Mouse (Mus musculus) MEL (cell line): Measurements from ENCODE around the gene Mlx. TPM values are rescaled to one million over a fixed set of nuclear protein-coding genes. Genes with fewer than 3 reads are reported as not detected.

Experiments
- DNase-seq: peaks from one replicate; pipeline ENCODE4 v3.0.0; 2011; ENCODE audit warnings: low read depth, low spot score
- H3K27ac ChIP-seq: 2 replicates; pipeline ENCODE4 v1.5.1; 2012; ENCODE audit warnings: low read depth, mild to moderate bottlenecking, control low read depth, low read length, moderate library complexity; ENCODE audit not compliant: control insufficient read depth
- H3K27me3 ChIP-seq, 2 experiments: fragments of 150-350 bp in 1 of 2; sonication (generic) in 1 of 2; 2 replicates each; pipeline ENCODE4 v1.6.1; 2012; ENCODE audit warnings: low read length in 2 of 2, mild to moderate bottlenecking in 2 of 2, improper control_type of control experiment in 1 of 2, moderate library complexity in 1 of 2; ENCODE audit not compliant: insufficient read depth in 2 of 2, control insufficient read depth in 1 of 2
- H3K36me3 ChIP-seq, 2 experiments: 2 replicates each; pipeline ENCODE4 v1.6.1; 2012 to 2014; ENCODE audit warnings: low read length in 2 of 2, improper control_type of control experiment in 1 of 2, inconsistent platforms in 1 of 2, mild to moderate bottlenecking in 1 of 2; ENCODE audit not compliant: insufficient read depth in 2 of 2, control insufficient read depth in 1 of 2
- H3K4me1 ChIP-seq, 2 experiments: fragments of 150-350 bp in 1 of 2; sonication (generic) in 1 of 2; 2 replicates each; pipeline ENCODE4 v1.6.1; 2012; ENCODE audit warnings: low read length in 2 of 2, improper control_type of control experiment in 1 of 2, mild to moderate bottlenecking in 1 of 2; ENCODE audit not compliant: insufficient read depth in 2 of 2, control insufficient read depth in 1 of 2
- H3K4me3 ChIP-seq, 2 experiments: fragments of 150-350 bp in 1 of 2; sonication (generic) in 1 of 2; 2 replicates each; pipeline ENCODE4 v1.5.1; 2012; ENCODE audit warnings: low read depth in 2 of 2, low read length in 2 of 2, mild to moderate bottlenecking in 2 of 2, moderate library complexity in 2 of 2, control low read depth in 1 of 2, improper control_type of control experiment in 1 of 2; ENCODE audit not compliant: control insufficient read depth in 1 of 2, insufficient read depth in 1 of 2
- H3K79me2 ChIP-seq: 2 replicates; pipeline ENCODE4 v1.6.1; 2012; ENCODE audit warnings: mild to moderate bottlenecking, low read length, moderate library complexity; ENCODE audit not compliant: control insufficient read depth, poor library complexity, insufficient read depth
- H3K9ac ChIP-seq: 2 replicates; pipeline ENCODE4 v1.6.1; 2012; ENCODE audit warnings: low read depth, mild to moderate bottlenecking, control low read depth, low read length, moderate library complexity; ENCODE audit not compliant: control insufficient read depth, poor library complexity, severe bottlenecking
- H3K9me3 ChIP-seq: fragments of 150-350 bp; sonication (generic); replicated peaks from 2 replicates; pipeline ENCODE4 v1.6.1; 2012; ENCODE audit warnings: mild to moderate bottlenecking, low read length, improper control_type of control experiment, moderate library complexity; ENCODE audit not compliant: insufficient read depth
- BHLHE40 ChIP-seq: IDR thresholded peaks from 2 replicates; pipeline ENCODE4 v1.6.1; 2012; ENCODE audit warnings: low read depth, mild to moderate bottlenecking, inconsistent platforms, low read length, improper control_type of control experiment, borderline replicate concordance
- CHD1 ChIP-seq: IDR thresholded peaks from 2 replicates; pipeline ENCODE4 v1.6.1; 2012; ENCODE audit warnings: low read depth, mild to moderate bottlenecking, inconsistent platforms, low read length, improper control_type of control experiment
- CHD2 ChIP-seq: IDR thresholded peaks from 2 replicates; pipeline ENCODE4 v1.6.1; 2011; ENCODE audit warnings: low read length, improper control_type of control experiment
- CTCF ChIP-seq, 3 experiments: IDR thresholded peaks in 2 of 3; conservative IDR thresholded peaks in 1 of 3; 2 replicates each; pipeline ENCODE4 v1.5.1; 2011 to 2012; ENCODE audit warnings: low read length in 3 of 3, low read depth in 2 of 3, mild to moderate bottlenecking in 2 of 3, improper control_type of control experiment in 1 of 3, inconsistent platforms in 1 of 3, mixed read lengths in 1 of 3, moderate library complexity in 1 of 3; ENCODE audit not compliant: control insufficient read depth in 1 of 3, insufficient read depth in 1 of 3, poor library complexity in 1 of 3, severe bottlenecking in 1 of 3
- EP300 ChIP-seq, 2 experiments: IDR thresholded peaks; 2 replicates each; pipeline ENCODE4 v1.6.1; 2011; ENCODE audit warnings: improper control_type of control experiment in 2 of 2, low read length in 2 of 2, low read depth in 1 of 2, mild to moderate bottlenecking in 1 of 2
- ETS1 ChIP-seq: IDR thresholded peaks from 2 replicates; pipeline ENCODE4 v1.6.1; 2012; ENCODE audit warnings: low read depth, mild to moderate bottlenecking, inconsistent platforms, low read length, improper control_type of control experiment, moderate library complexity
- GABPA ChIP-seq: IDR thresholded peaks from 2 replicates; pipeline ENCODE4 v1.6.1; 2012; ENCODE audit warnings: low read depth, mild to moderate bottlenecking, inconsistent platforms, low read length, improper control_type of control experiment, moderate library complexity
- GATA1 ChIP-seq: IDR thresholded peaks from 2 replicates; pipeline ENCODE4 v1.6.1; 2011; ENCODE audit warnings: low read depth, low read length, improper control_type of control experiment
- MAX ChIP-seq: IDR thresholded peaks from 2 replicates; pipeline ENCODE4 v1.6.1; 2011; ENCODE audit warnings: low read length, improper control_type of control experiment
- MAZ ChIP-seq: IDR thresholded peaks from 2 replicates; pipeline ENCODE4 v1.6.1; 2012; ENCODE audit warnings: low read depth, mild to moderate bottlenecking, inconsistent platforms, low read length, improper control_type of control experiment
- MYB ChIP-seq: IDR thresholded peaks from 2 replicates; pipeline ENCODE4 v1.6.1; 2011; ENCODE audit warnings: mild to moderate bottlenecking, low read depth, low read length, improper control_type of control experiment
- NELFE ChIP-seq: IDR thresholded peaks from 2 replicates; pipeline ENCODE4 v1.6.1; 2011; ENCODE audit warnings: low read depth, low read length, improper control_type of control experiment
- POLR2A ChIP-seq, 2 experiments: IDR thresholded peaks; 2 replicates each; pipeline ENCODE4 v1.6.1; 2011 to 2012; ENCODE audit warnings: low read length in 2 of 2, mild to moderate bottlenecking in 2 of 2, control low read depth in 1 of 2, improper control_type of control experiment in 1 of 2, low read depth in 1 of 2, moderate library complexity in 1 of 2; ENCODE audit not compliant: control insufficient read depth in 1 of 2, insufficient read depth in 1 of 2, poor library complexity in 1 of 2
- POLR2AphosphoS5 ChIP-seq: IDR thresholded peaks from 2 replicates; pipeline ENCODE4 v1.6.1; 2012; ENCODE audit warnings: low read depth, borderline replicate concordance, mild to moderate bottlenecking, inconsistent platforms, low read length, moderate library complexity, mixed read lengths
- RAD21 ChIP-seq: IDR thresholded peaks from 2 replicates; pipeline ENCODE4 v1.6.1; 2011; ENCODE audit warnings: mild to moderate bottlenecking, low read depth, low read length, improper control_type of control experiment
- SMC3 ChIP-seq: IDR thresholded peaks from 2 replicates; pipeline ENCODE4 v1.6.1; 2011; ENCODE audit warnings: low read depth, low read length, improper control_type of control experiment
- TCF12 ChIP-seq: IDR thresholded peaks from 2 replicates; pipeline ENCODE4 v1.6.1; 2014; ENCODE audit warnings: low read depth, mild to moderate bottlenecking, inconsistent platforms, low read length, improper control_type of control experiment, moderate library complexity
- UBTF ChIP-seq: IDR thresholded peaks from 2 replicates; pipeline ENCODE4 v1.6.1; 2012; ENCODE audit warnings: low read depth, mild to moderate bottlenecking, inconsistent platforms, low read length, improper control_type of control experiment, moderate library complexity, borderline replicate concordance; ENCODE audit not compliant: insufficient read depth
- ZC3H11A ChIP-seq: IDR thresholded peaks from 2 replicates; pipeline ENCODE4 v1.6.1; 2012; ENCODE audit warnings: low read depth, mild to moderate bottlenecking, inconsistent platforms, low read length, improper control_type of control experiment
- ZKSCAN1 ChIP-seq: IDR thresholded peaks from 2 replicates; pipeline ENCODE4 v1.6.1; 2012; ENCODE audit warnings: low read depth, mild to moderate bottlenecking, inconsistent platforms, low read length, improper control_type of control experiment, moderate library complexity
- ZMIZ1 ChIP-seq: IDR thresholded peaks from 2 replicates; pipeline ENCODE4 v1.6.1; 2012; ENCODE audit warnings: low read depth, mild to moderate bottlenecking, inconsistent platforms, low read length, improper control_type of control experiment, moderate library complexity
- ZNF384 ChIP-seq: IDR thresholded peaks from 2 replicates; pipeline ENCODE4 v1.6.1; 2012; ENCODE audit warnings: low read depth, mild to moderate bottlenecking, inconsistent platforms, low read length, improper control_type of control experiment
- polyA plus RNA-seq, 2 experiments: library from polyadenylated mRNA; stranded (reverse) in 1 of 2; unstranded in 1 of 2; fragments of >175 nt in 1 of 2; fragments of >200 nt in 1 of 2; gene quantifications; 2 replicates each; pipeline versions ENCODE4 v1.2.1 to v1.2.4; 2012; ENCODE audit warnings: low replicate concordance in 2 of 2, low read depth in 1 of 2; ENCODE audit not compliant: insufficient read length in 2 of 2, insufficient read depth in 1 of 2, missing spikeins in 1 of 2
- total RNA-seq: library from RNA; depleted of rRNA; stranded (reverse); fragments of 300-350 nt; gene quantifications from 2 replicates; pipeline ENCODE4 v1.2.3, GENCODE M21; 2012

The Mlx gene
- total and polyA plus RNA-seq, 3 experiments, result 57.5 to 75.9 TPM; not detected in 1

DNA sequence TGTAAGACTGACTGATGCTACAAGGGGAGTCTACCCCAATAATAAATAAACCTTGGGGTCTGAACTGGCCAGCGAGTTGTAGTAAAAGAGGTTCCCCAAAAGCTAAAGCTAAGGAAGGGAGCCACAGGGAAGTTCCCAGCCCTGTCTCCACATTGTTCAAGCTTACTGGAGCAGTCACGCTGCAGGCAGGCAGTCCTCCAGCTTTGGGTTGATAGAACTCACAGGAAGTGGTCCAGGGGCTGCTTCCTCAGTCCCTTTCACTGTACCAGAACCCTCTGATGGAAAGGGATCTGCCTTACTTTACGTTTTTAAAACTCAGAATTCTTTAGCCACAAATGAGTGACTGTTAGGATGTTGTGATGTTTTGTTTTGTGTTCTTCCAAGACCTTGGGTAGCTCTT, 39.6 kb upstream of the Mlx start:
- TF ChIP-seq SMC3, result no peak
- TF ChIP-seq ETS1, result no peak
- no peak for TF ChIP-seq UBTF
- no peak for TF ChIP-seq POLR2A (IDR thresholded peaks at IDR 0.05; ENCODE audit: control insufficient read depth in 1 of 2, insufficient read depth in 1 of 2, low read depth in 1 of 2, low read length in 2 of 2, poor library complexity in 1 of 2)
- TF ChIP-seq ZKSCAN1, result no peak
- TF ChIP-seq CHD2, result no peak
- TF ChIP-seq GATA1, result no peak
- TF ChIP-seq EP300 (IDR thresholded peaks at IDR 0.05; ENCODE audit: low read depth in 1 of 2, low read length in 2 of 2), result no peak
- TF ChIP-seq CTCF (IDR thresholded peaks at IDR 0.05 in 2 of 3, conservative IDR thresholded peaks at IDR 0.05 in 1 of 3; ENCODE audit: control insufficient read depth in 1 of 3, insufficient read depth in 1 of 3, low read depth in 2 of 3, low read length in 3 of 3, poor library complexity in 1 of 3, severe bottlenecking in 1 of 3), result no peak
- TF ChIP-seq ZNF384, result no peak
- Histone ChIP-seq H3K9me3 (no peaks in the 10 kb centered on the region), H3K27me3 (no peaks in the 10 kb centered on the region), H3K79me2 (no peaks in the 10 kb centered on the region), H3K4me3 (no peak overlapping the region), H3K4me1 (no peaks in the 10 kb centered on the region), H3K27ac (no peak overlapping the region), H3K9ac (no peak overlapping the region), H3K36me3 (no peaks in the 10 kb centered on the region; a peak in 2 of 4 replicates)
- no peak for DNase-seq

DNA sequence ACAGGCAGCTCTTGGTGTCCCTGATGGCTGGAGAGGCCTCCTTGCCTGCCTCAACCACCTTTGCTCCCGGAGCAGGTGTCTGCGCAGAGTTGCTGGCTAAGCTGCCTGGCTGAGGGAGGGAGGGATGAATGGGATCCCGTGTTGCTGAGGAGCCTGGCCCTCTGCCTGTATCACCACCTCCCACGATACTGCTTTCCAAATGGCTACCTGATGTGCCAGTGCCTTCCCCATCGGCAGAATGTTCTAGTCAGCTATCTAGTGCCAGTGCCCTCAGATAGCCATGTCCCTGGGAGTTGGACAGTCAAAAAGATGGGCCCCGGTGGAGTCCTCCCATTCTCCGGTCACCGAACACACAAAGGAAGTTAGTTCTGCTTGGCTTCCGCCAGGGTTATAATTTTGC, 36.7 kb upstream of the Mlx start:
- Histone ChIP-seq H3K9me3 (no peaks in the 10 kb centered on the region), H3K9ac (no peak overlapping the region), H3K27me3 (no peaks in the 10 kb centered on the region), H3K4me1 (no peaks in the 10 kb centered on the region), H3K4me3 (no peak overlapping the region), H3K79me2 (no peaks in the 10 kb centered on the region), H3K36me3 (no peaks in the 10 kb centered on the region; a peak in 1 of 4 replicates), H3K27ac (no peak overlapping the region)
- TF ChIP-seq ETS1, result no peak
- no peak for TF ChIP-seq MYB
- TF ChIP-seq CHD1, result no peak
- TF ChIP-seq BHLHE40, result no peak
- no peak for TF ChIP-seq GABPA
- TF ChIP-seq NELFE, result no peak
- no peak for TF ChIP-seq EP300 (IDR thresholded peaks at IDR 0.05; ENCODE audit: low read depth in 1 of 2, low read length in 2 of 2)
- TF ChIP-seq MAZ, result no peak
- TF ChIP-seq ZC3H11A, result no peak
- TF ChIP-seq ZMIZ1, result no peak
- TF ChIP-seq RAD21, result no peak
- TF ChIP-seq POLR2AphosphoS5, result no peak
- TF ChIP-seq MAX, result no peak
- TF ChIP-seq TCF12, result no peak
- no peak for DNase-seq
